In the genomic region with DNA sequence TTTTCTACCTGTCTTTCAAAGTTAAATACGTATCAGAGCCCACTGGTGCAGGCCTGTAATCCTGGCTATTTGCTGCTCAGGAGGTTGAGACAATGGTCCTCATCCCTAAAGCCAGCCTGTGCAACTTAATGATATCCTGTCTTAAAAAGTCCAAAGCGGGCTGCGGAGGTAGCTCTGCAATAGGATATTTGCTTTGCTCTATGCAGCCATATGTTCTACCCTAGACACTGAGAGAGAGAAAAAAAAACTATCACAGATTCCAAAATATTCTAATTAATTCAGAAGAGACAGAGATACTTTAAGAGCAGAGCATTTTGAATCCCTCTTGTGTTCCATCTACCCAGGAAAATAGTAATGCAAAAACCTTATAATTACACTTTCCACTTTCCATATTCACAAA, we compare ENCODE assay signal across 34 mouse cellular contexts. TPM values are rescaled to one million over a fixed set of nuclear protein-coding genes. Genes with fewer than 3 reads are reported as not detected.
"Had no signal": no experiment of that assay in that cellular context is flagged by ENCODE, and none has a peak within 500 bp of the region (broad histone marks: within the 10 kb centered on the region; RNA-seq: fewer than 3 reads in every experiment).

No protein-coding gene starts in this region.

- H3K27ac ChIP-seq: heart, embryonic 13.5 days; heart, embryonic 15.5 days; hindbrain, embryonic 10.5 days; hindbrain, embryonic 12.5 days; hindbrain, embryonic 13.5 days; hindbrain, embryonic 14.5 days; hindbrain, embryonic 15.5 days; hindbrain, postnatal 0 days; intestine, embryonic 15.5 days; kidney, embryonic 15.5 days; kidney, postnatal 0 days; layer of hippocampus, adult 2 months had no signal

- H3K4me1 ChIP-seq: heart, embryonic 12.5 days; hindbrain, embryonic 12.5 days; hindbrain, embryonic 15.5 days; intestine, embryonic 15.5 days; kidney, embryonic 15.5 days had no signal

- ATAC-seq: hindbrain, embryonic 16.5 days; hindbrain, postnatal 0 days; inflammation-experienced regulatory T-cells, adult 6 months; intestine, embryonic 15.5 days; intestine, embryonic 16.5 days; intestine, postnatal 0 days had no signal

- DNase-seq: heart, postnatal 10 days; heart, postnatal 14 days; heart, postnatal 36 days; heart, postnatal 4 days; kidney, adult 11 months; kidney, adult 18-20 months; kidney, adult 2 months; kidney, adult 8-10 months; kidney, adult 9 months; kidney, postnatal 10 days; kidney, postnatal 14 days; kidney, postnatal 25 days; kidney, postnatal 36 days; kidney, postnatal 4 days; layer of hippocampus, adult 9-11 months; layer of hippocampus, postnatal 36 days had no signal

- H3K4me3 ChIP-seq: heart, embryonic 12.5 days; heart, embryonic 13.5 days; heart, embryonic 15.5 days; hindbrain, embryonic 10.5 days; hindbrain, embryonic 12.5 days; hindbrain, embryonic 13.5 days; hindbrain, embryonic 15.5 days; intestine, embryonic 15.5 days; kidney, embryonic 15.5 days; layer of hippocampus, adult 2 months; left cerebral cortex, adult 2 months had no signal

RNA-seq across cellular contexts. Expression of a gene that starts 44.9 kb away (rescaled TPM):
- polyA plus RNA-seq: intestine, postnatal 0 days had no signal
